Mouse (Mus musculus) spleen, adult 2 months (tissue): ENCODE measurements around the gene Ube2b. TPM values are rescaled to one million over a fixed set of nuclear protein-coding genes. Genes with fewer than 3 reads are reported as not detected.

Source experiments
- DNase-seq, 2 experiments: peaks; one replicate each; pipeline versions ENCODE4 v3.0.0 to v3.0.0-alpha.2; 2012 to 2021; ENCODE audit warnings: low spot score in 2 of 2, low read depth in 1 of 2
- H3K27ac ChIP-seq: fragments of 200-500 bp; 2 replicates; pipeline ENCODE4 v1.5.1; 2012; ENCODE audit warnings: low read length, inconsistent platforms; ENCODE audit not compliant: insufficient read depth
- H3K27me3 ChIP-seq: fragments of 200-500 bp; 2 replicates; pipeline ENCODE4 v1.6.1; 2012; ENCODE audit warnings: mild to moderate bottlenecking, moderate library complexity, low read length, inconsistent platforms; ENCODE audit not compliant: control insufficient read depth, insufficient read depth
- H3K36me3 ChIP-seq: fragments of 200-500 bp; 2 replicates; pipeline ENCODE4 v1.6.1; 2012; ENCODE audit warnings: mild to moderate bottlenecking, low read length, inconsistent platforms; ENCODE audit not compliant: control insufficient read depth, insufficient read depth
- H3K4me1 ChIP-seq: fragments of 200-500 bp; 2 replicates; pipeline ENCODE4 v1.6.1; 2011; ENCODE audit warnings: inconsistent platforms; ENCODE audit not compliant: control insufficient read depth, insufficient read depth, insufficient read length
- H3K4me3 ChIP-seq: fragments of 200-500 bp; 2 replicates; pipeline ENCODE4 v1.5.1; 2011; ENCODE audit warnings: mild to moderate bottlenecking, inconsistent platforms; ENCODE audit not compliant: insufficient read depth, insufficient read length; ENCODE audit errors: extremely low read depth
- CTCF ChIP-seq: fragments of 200-500 bp; IDR thresholded peaks from 2 replicates; pipeline ENCODE4 v1.5.1; 2011; ENCODE audit warnings: mild to moderate bottlenecking, inconsistent platforms; ENCODE audit not compliant: insufficient read depth, insufficient read length, insufficient replicate concordance; ENCODE audit errors: extremely low read depth
- POLR2A ChIP-seq: fragments of 200-500 bp; IDR thresholded peaks from 2 replicates; pipeline ENCODE4 v1.6.1; 2011; ENCODE audit warnings: low read depth, low read length, inconsistent platforms
- WGBS: fragments of 180-500 bp; shearing (Covaris S2); methylation state at CpG from one replicate; pipeline ENCODE4 v1.1.7; 2018; 5-methylcytosine and 5-hydroxymethylcytosine counted together
- polyA plus RNA-seq: library from polyadenylated mRNA; depleted of rRNA; stranded (reverse); fragments of >200 nt; gene quantifications from 2 replicates; pipeline ENCODE4 v1.2.3, GENCODE M21; 2012

Gene Ube2b
- polyA plus RNA-seq, 1 experiment: 28.6 TPM

- H3K4me3 ChIP-seq: no peak overlapping the region
- 85% methylated on average over 4 of the region's 4 CpGs for WGBS
- TF ChIP-seq CTCF: no peak
- no peak for TF ChIP-seq POLR2A
- no peak for DNase-seq
- no peaks in the 10 kb centered on the region for H3K36me3 ChIP-seq
- peaks cover 2% of the 10 kb centered on the region; the same call in 1 of the 2 replicates for H3K4me1 ChIP-seq
- no peaks in the 10 kb centered on the region for H3K27me3 ChIP-seq
- H3K27ac ChIP-seq: no peak overlapping the region
These were observed 40.5 kb downstream of the Ube2b start for GRCm38 (mm10) chr11:51960061-51960460.

GRCm38 (mm10) chr11:51959511-51959910 is 41.1 kb downstream of the Ube2b start:
- DNase-seq: no peak
- H3K27me3 ChIP-seq: no peaks in the 10 kb centered on the region
- H3K27ac ChIP-seq: no peak overlapping the region
- no peaks in the 10 kb centered on the region for H3K36me3 ChIP-seq
- 76% methylated on average over 5 of the region's 5 CpGs for WGBS
- H3K4me1 ChIP-seq: peaks cover 2% of the 10 kb centered on the region; the same call in 1 of the 2 replicates
- TF ChIP-seq CTCF (no peak), POLR2A (no peak)
- no peak overlapping the region for H3K4me3 ChIP-seq

GRCm38 (mm10) chr11:51957760-51958159 is 42.8 kb downstream of the Ube2b start:
- 90% methylated on average over 4 of the region's 4 CpGs for WGBS
- DNase-seq: no peak
- no peak overlapping the region for H3K27ac ChIP-seq
- peaks cover 2% of the 10 kb centered on the region; the same call in 1 of the 2 replicates for H3K4me1 ChIP-seq
- H3K4me3 ChIP-seq: no peak overlapping the region
- H3K27me3 ChIP-seq: no peaks in the 10 kb centered on the region
- no peaks in the 10 kb centered on the region for H3K36me3 ChIP-seq
- TF ChIP-seq CTCF (no peak), POLR2A (no peak)

GRCm38 (mm10) chr11:51956112-51956511 is 44.5 kb downstream of the Ube2b start:
- Histone ChIP-seq H3K27me3 (no peaks in the 10 kb centered on the region), H3K27ac (no peak overlapping the region), H3K36me3 (no peaks in the 10 kb centered on the region), H3K4me3 (no peak overlapping the region), H3K4me1 (no peaks in the 10 kb centered on the region; the same call in 1 of the 2 replicates)
- WGBS: 84% methylated on average over 9 of the region's 9 CpGs
- TF ChIP-seq POLR2A (no peak), CTCF (no peak)
- DNase-seq: no peak

GRCm38 (mm10) chr11:51951861-51952420 is 48.6 kb downstream of the Ube2b start:
- Histone ChIP-seq H3K4me3 (no peak overlapping the region), H3K27me3 (no peaks in the 10 kb centered on the region), H3K36me3 (no peaks in the 10 kb centered on the region), H3K4me1 (peaks cover 13% of the 10 kb centered on the region; the same call in 1 of the 2 replicates), H3K27ac (no peak overlapping the region)
- DNase-seq: no peak
- TF ChIP-seq POLR2A (no peak), CTCF (no peak)
- WGBS: 80% methylated on average over 5 of the region's 5 CpGs

GRCm38 (mm10) chr11:51949919-51950318 is 50.6 kb downstream of the Ube2b start:
- Histone ChIP-seq H3K27me3 (no peaks in the 10 kb centered on the region), H3K27ac (peak overlapping the region; percentile 4; the same call in 1 of the 2 replicates), H3K36me3 (no peaks in the 10 kb centered on the region), H3K4me3 (no peak overlapping the region), H3K4me1 (peaks cover 13% of the 10 kb centered on the region; the same call in 1 of the 2 replicates)
- DNase-seq: no peak
- WGBS: 37% methylated on average over 9 of the region's 9 CpGs
- TF ChIP-seq POLR2A (no peak), CTCF (no peak)

GRCm38 (mm10) chr11:51949155-51949840 is 51.3 kb downstream of the Ube2b start:
- Histone ChIP-seq H3K4me3 (no peak overlapping the region), H3K36me3 (no peaks in the 10 kb centered on the region), H3K27me3 (no peaks in the 10 kb centered on the region), H3K4me1 (peaks cover 13% of the 10 kb centered on the region; the same call in 1 of the 2 replicates), H3K27ac (no peak overlapping the region)
- TF ChIP-seq POLR2A (no peak), CTCF (no peak)
- 64% methylated on average over 9 of the region's 9 CpGs for WGBS
- no peak for DNase-seq
